Mouse (Mus musculus) cerebellum, adult 11-12 months (tissue): ENCODE results near the gene Notch1.

Experiments used
- DNase-seq: peaks from one replicate; pipeline ENCODE4 v3.0.0; 2022

Notch1 gene

GRCm38 (mm10) chr2:26516275-26516674 is at the start of gene Notch1:
Gene Notch1, minus strand, starts transcription at chr2:26516663.
- no peak for DNase-seq

- DNase-seq: peak; percentile 12
These were observed 49.8 kb upstream of the Notch1 start for GRCm38 (mm10) chr2:26566221-26566620.

GRCm38 (mm10) chr2:26561351-26562016 is 45.0 kb upstream of the Notch1 start:
- no peak for DNase-seq

- DNase-seq: no peak
These were observed 44.0 kb upstream of the Notch1 start for GRCm38 (mm10) chr2:26560506-26560905.

- DNase-seq: no peak
These were observed 40.1 kb upstream of the Notch1 start for GRCm38 (mm10) chr2:26556535-26556993.

- DNase-seq: no peak
These were observed 38.6 kb upstream of the Notch1 start for GRCm38 (mm10) chr2:26555076-26555475.

GRCm38 (mm10) chr2:26553904-26554303 is 37.4 kb upstream of the Notch1 start:
- DNase-seq: no peak

- DNase-seq: no peak
These were observed 35.6 kb upstream of the Notch1 start for GRCm38 (mm10) chr2:26552066-26552465.

- no peak for DNase-seq
These were observed 35.0 kb upstream of the Notch1 start for GRCm38 (mm10) chr2:26551446-26551845.

GRCm38 (mm10) chr2:26550777-26551176 is 34.3 kb upstream of the Notch1 start:
- DNase-seq: no peak

- no peak for DNase-seq
These were observed 33.7 kb upstream of the Notch1 start for GRCm38 (mm10) chr2:26550205-26550604.

GRCm38 (mm10) chr2:26549801-26550200 is 33.3 kb upstream of the Notch1 start:
- DNase-seq: no peak

GRCm38 (mm10) chr2:26547481-26547880 is 31.0 kb upstream of the Notch1 start:
- DNase-seq: peak; percentile 46

GRCm38 (mm10) chr2:26544265-26544664 is 27.8 kb upstream of the Notch1 start:
- no peak for DNase-seq

GRCm38 (mm10) chr2:26543768-26544167 is 27.3 kb upstream of the Notch1 start:
- DNase-seq: no peak

- no peak for DNase-seq
These were observed 26.7 kb upstream of the Notch1 start for GRCm38 (mm10) chr2:26543155-26543554.

- no peak for DNase-seq
These were observed 24.9 kb upstream of the Notch1 start for GRCm38 (mm10) chr2:26541258-26541910.

GRCm38 (mm10) chr2:26540721-26541120 is 24.3 kb upstream of the Notch1 start:
- no peak for DNase-seq

- no peak for DNase-seq
These were observed 23.1 kb upstream of the Notch1 start for GRCm38 (mm10) chr2:26539516-26539915.

GRCm38 (mm10) chr2:26535517-26536045 is 19.1 kb upstream of the Notch1 start:
- peak; percentile 30 for DNase-seq

- peak; percentile 12 for DNase-seq
These were observed 18.2 kb upstream of the Notch1 start for GRCm38 (mm10) chr2:26534616-26535015.

GRCm38 (mm10) chr2:26534161-26534560 is 17.7 kb upstream of the Notch1 start:
- no peak for DNase-seq

GRCm38 (mm10) chr2:26533249-26533648 is 16.8 kb upstream of the Notch1 start:
- DNase-seq: no peak

- DNase-seq: no peak
These were observed 15.4 kb upstream of the Notch1 start for GRCm38 (mm10) chr2:26531829-26532228.
